Mouse (Mus musculus) liver, embryonic 14.5 days (tissue): Measurements from ENCODE around the gene Pign. TPM values are rescaled to one million over a fixed set of nuclear protein-coding genes. Genes with fewer than 3 reads are reported as not detected.

ENCODE experiments used
- ATAC-seq: fragments of 200-750 bp; cut with Nextera tagmentation; 2 replicates; pipeline ENCODE4 v1.8.0; 2017; ENCODE audit warnings: moderate number of reproducible peaks, mild to moderate bottlenecking, moderate library complexity; ENCODE audit not compliant: insufficient read depth
- DNase-seq, 3 experiments: peaks; one replicate each; pipeline ENCODE4 v3.0.0-alpha.2; 2012 to 2013; ENCODE audit warnings: low read depth in 3 of 3, low spot score in 3 of 3
- H3K27ac ChIP-seq: fragments of 300-500 bp; sonication (generic); 2 replicates; pipeline ENCODE4 v1.5.1; 2014; ENCODE audit warnings: moderate library complexity, mild to moderate bottlenecking, control low read depth, inconsistent platforms
- H3K27me3 ChIP-seq: fragments of 300-500 bp; sonication (generic); 2 replicates; pipeline ENCODE4 v1.6.1; 2014; ENCODE audit warnings: mild to moderate bottlenecking, low read length, moderate library complexity; ENCODE audit not compliant: control insufficient read depth, insufficient read depth
- H3K36me3 ChIP-seq: fragments of 300-500 bp; sonication (generic); replicated peaks from 2 replicates; pipeline ENCODE4 v1.6.1; 2014; ENCODE audit warnings: low read depth; ENCODE audit not compliant: control insufficient read depth, insufficient read depth
- H3K4me1 ChIP-seq, 2 experiments: fragments of 200-500 bp in 1 of 2; fragments of 300-500 bp in 1 of 2; sonication (generic) in 1 of 2; replicated peaks; 2 replicates each; pipeline ENCODE4 v1.6.1; 2012 to 2014; ENCODE audit warnings: antibody characterized with exemption in 1 of 2, inconsistent platforms in 1 of 2, low read length in 1 of 2; ENCODE audit not compliant: control insufficient read depth in 2 of 2, insufficient read depth in 2 of 2
- H3K4me2 ChIP-seq: fragments of 300-500 bp; sonication (generic); 2 replicates; pipeline ENCODE4 v1.6.1; 2014; ENCODE audit warnings: low read depth, mild to moderate bottlenecking, control low read depth, moderate library complexity
- H3K4me3 ChIP-seq, 2 experiments: fragments of 200-500 bp in 1 of 2; fragments of 300-500 bp in 1 of 2; sonication (generic) in 1 of 2; 2 replicates each; pipeline ENCODE4 v1.5.1; 2012 to 2014; ENCODE audit warnings: low read depth in 2 of 2, low read length in 2 of 2, mild to moderate bottlenecking in 2 of 2, control low read depth in 1 of 2, inconsistent platforms in 1 of 2, moderate library complexity in 1 of 2; ENCODE audit not compliant: insufficient read depth in 1 of 2
- H3K9ac ChIP-seq: fragments of 300-500 bp; sonication (generic); replicated peaks from 2 replicates; pipeline ENCODE4 v1.6.1; 2014; ENCODE audit warnings: mild to moderate bottlenecking, control low read depth, moderate library complexity
- H3K9me3 ChIP-seq: fragments of 300-500 bp; sonication (generic); 2 replicates; pipeline ENCODE4 v1.6.1; 2016; ENCODE audit warnings: low read length, mixed read lengths; ENCODE audit not compliant: control insufficient read depth
- CTCF ChIP-seq: IDR thresholded peaks from 2 replicates; pipeline ENCODE4 v1.5.1; 2016; ENCODE audit warnings: antibody characterized with exemption, low read depth, control low read depth
- EP300 ChIP-seq: IDR thresholded peaks from 2 replicates; pipeline ENCODE4 v1.6.1; 2016; ENCODE audit warnings: antibody characterized with exemption, low read depth
- WGBS: fragments of 180-500 bp; shearing (Covaris S2); extraction: QIAGEN DNeasy Blood & Tissue Kit; methylation state at CpG from one replicate; pipeline ENCODE4 v1.1.7; 2014; ENCODE audit not compliant: insufficient replicate concordance; 5-methylcytosine and 5-hydroxymethylcytosine counted together
- polyA plus RNA-seq, 2 experiments: library from polyadenylated mRNA; depleted of rRNA in 1 of 2; stranded (reverse) in 1 of 2; unstranded in 1 of 2; fragments of >200 nt; fragmentation: Nextera tagmentation in 1 of 2; extraction: Ambion mirVana in 1 of 2; gene quantifications; 2 replicates each; pipeline versions ENCODE4 v1.2.1 to v1.2.3; 2012 to 2014

Gene Pign
- polyA plus RNA-seq (2012; rRNA removed), result 2.9 and 5.1 TPM in 2 replicates
- polyA plus RNA-seq (2014; fragmentation: Nextera tagmentation; extraction: Ambion mirVana), result 5.5 TPM in 2 replicates

GRCm38 (mm10) chr1:105663171-105663961 is at the start of gene Pign, which contains the start of gene Relch:
Gene Pign (minus strand): TSS chr1:105663677.
Gene Relch (plus strand): TSS chr1:105663861.
- H3K4me3 ChIP-seq, result peak within 1 kb of the TSS; percentile 88 to 92
- H3K9ac ChIP-seq, result peak within 1 kb of the TSS; percentile 82
- TF ChIP-seq EP300 (peak; percentile 74), CTCF (peak; percentile 54)
- no peaks in the 10 kb centered on the region for H3K27me3 ChIP-seq
- no peaks in the 10 kb centered on the region for H3K36me3 ChIP-seq
- H3K4me1 ChIP-seq, result peaks cover 3 to 5% of the 10 kb centered on the region in 2 experiments; a peak in 1 of 4 replicates
- no peaks in the 10 kb centered on the region for H3K9me3 ChIP-seq
- ATAC-seq (peak; percentile 98), DNase-seq (peak; percentile 99 to 100 (median 99))
- H3K27ac ChIP-seq, result peak within 1 kb of the TSS; percentile 41
- under 1% methylated on average over 41 of the region's 41 CpGs for WGBS
- H3K4me2 ChIP-seq, result peak within 1 kb of the TSS; percentile 80

GRCm38 (mm10) chr1:105712822-105713221 is 49.3 kb upstream of the Pign start:
- Histone ChIP-seq H3K27ac (no peak overlapping the region), H3K4me3 (no peak overlapping the region), H3K9me3 (no peaks in the 10 kb centered on the region), H3K4me2 (no peak overlapping the region), H3K36me3 (no peaks in the 10 kb centered on the region; the same call in 1 of the 2 replicates), H3K27me3 (no peaks in the 10 kb centered on the region), H3K9ac (no peak overlapping the region), H3K4me1 (no peaks in the 10 kb centered on the region)
- TF ChIP-seq EP300 (no peak), CTCF (no peak)
- ATAC-seq (no peak), DNase-seq (no peak)
- WGBS, result 83% methylated on average over 2 of the region's 2 CpGs

- Histone ChIP-seq H3K9ac (no peak overlapping the region), H3K4me1 (no peaks in the 10 kb centered on the region), H3K27ac (no peak overlapping the region), H3K4me3 (no peak overlapping the region), H3K36me3 (no peaks in the 10 kb centered on the region; the same call in 1 of the 2 replicates), H3K27me3 (no peaks in the 10 kb centered on the region), H3K4me2 (no peak overlapping the region), H3K9me3 (no peaks in the 10 kb centered on the region)
- ATAC-seq (no peak), DNase-seq (peak in 2 of 3 experiments; percentile 9 to 13)
- TF ChIP-seq CTCF (peak; percentile 40; the same call in 1 of the 2 replicates), EP300 (no peak)
- WGBS, result 37% methylated on average over 1 of the region's 1 CpGs
Measured at GRCm38 (mm10) chr1:105711227-105711626, 47.8 kb upstream of the Pign start.

GRCm38 (mm10) chr1:105709415-105709814 is 45.9 kb upstream of the Pign start:
- WGBS, result 65% methylated on average over 2 of the region's 2 CpGs
- H3K4me1 ChIP-seq, result no peaks in the 10 kb centered on the region
- no peaks in the 10 kb centered on the region; the same call in 1 of the 2 replicates for H3K36me3 ChIP-seq
- H3K27ac ChIP-seq, result no peak overlapping the region
- no peaks in the 10 kb centered on the region for H3K27me3 ChIP-seq
- DNase-seq, result no peak
- no peaks in the 10 kb centered on the region for H3K9me3 ChIP-seq
- TF ChIP-seq CTCF (no peak), EP300 (no peak)
- no peak overlapping the region for H3K4me2 ChIP-seq
- no peak overlapping the region for H3K9ac ChIP-seq
- no peak for ATAC-seq
- no peak overlapping the region for H3K4me3 ChIP-seq

- Histone ChIP-seq H3K9me3 (no peaks in the 10 kb centered on the region), H3K4me1 (no peaks in the 10 kb centered on the region), H3K4me3 (no peak overlapping the region), H3K4me2 (no peak overlapping the region), H3K36me3 (0 out of 2 replicates have a peak, but pooled peaks cover 2% of the 10 kb centered on the region), H3K9ac (no peak overlapping the region), H3K27me3 (no peaks in the 10 kb centered on the region), H3K27ac (no peak overlapping the region)
- DNase-seq (no peak), ATAC-seq (no peak)
- WGBS, result 76% methylated on average over 4 of the region's 4 CpGs
- TF ChIP-seq CTCF (no peak), EP300 (no peak)
Measured at GRCm38 (mm10) chr1:105700984-105701530, 37.6 kb upstream of the Pign start.
